Mouse (Mus musculus): Measurements from ENCODE around the gene Kcnc3. TPM values are rescaled to one million over a fixed set of nuclear protein-coding genes. Genes with fewer than 3 reads are reported as not detected.

Gene Kcnc3
- polyA plus RNA-seq, 1 experiment = 0.01 TPM

- no peaks in the 10 kb centered on the region for H3K27me3 ChIP-seq (ENCODE audit: control insufficient read depth)
- H3K9me3 ChIP-seq (ENCODE audit: control insufficient read depth, low read length) = peaks cover 18% of the 10 kb centered on the region
- peaks cover 51% of the 10 kb centered on the region for H3K36me3 ChIP-seq (ENCODE audit: control insufficient read depth)
- H3K4me1 ChIP-seq (ENCODE audit: control insufficient read depth) = peaks cover 57% of the 10 kb centered on the region
- no peak overlapping the region for H3K4me3 ChIP-seq (replicated peaks)
- TF ChIP-seq GATA1 (IDR thresholded peaks at IDR 0.05; ENCODE audit: low read length) (no peak), TAL1 (IDR thresholded peaks at IDR 0.05; ENCODE audit: low read length) (no peak)
Measured at GRCm38 (mm10) chr7:44551301-44551700, 39.2 kb upstream of the Kcnc3 start.

- no peak for TF ChIP-seq TAL1 (IDR thresholded peaks at IDR 0.05; ENCODE audit: low read length)
- no peak for TF ChIP-seq GATA1 (IDR thresholded peaks at IDR 0.05; ENCODE audit: low read length)
- no peak overlapping the region for H3K4me3 ChIP-seq (replicated peaks)
- H3K9me3 ChIP-seq (ENCODE audit: control insufficient read depth, low read length) = peaks cover 18% of the 10 kb centered on the region
- H3K4me1 ChIP-seq (ENCODE audit: control insufficient read depth) = peaks cover 53% of the 10 kb centered on the region
- H3K36me3 ChIP-seq (ENCODE audit: control insufficient read depth) = peaks cover 47% of the 10 kb centered on the region
- no peaks in the 10 kb centered on the region for H3K27me3 ChIP-seq (ENCODE audit: control insufficient read depth)
Measured at GRCm38 (mm10) chr7:44551731-44552130, 38.7 kb upstream of the Kcnc3 start.

GRCm38 (mm10) chr7:44552141-44552908 is 38.1 kb upstream of the Kcnc3 start:
- Histone ChIP-seq H3K4me1 (ENCODE audit: control insufficient read depth) (peaks cover 52% of the 10 kb centered on the region), H3K4me3 (replicated peaks) (peak overlapping the region; percentile 79), H3K27me3 (ENCODE audit: control insufficient read depth) (no peaks in the 10 kb centered on the region; the same call in 1 of the 2 replicates), H3K36me3 (ENCODE audit: control insufficient read depth) (peaks cover 42% of the 10 kb centered on the region), H3K9me3 (ENCODE audit: control insufficient read depth, low read length) (peaks cover 18% of the 10 kb centered on the region)
- TF ChIP-seq GATA1 (IDR thresholded peaks at IDR 0.05; ENCODE audit: low read length) = no peak
- no peak for TF ChIP-seq TAL1 (IDR thresholded peaks at IDR 0.05; ENCODE audit: low read length)

DNA sequence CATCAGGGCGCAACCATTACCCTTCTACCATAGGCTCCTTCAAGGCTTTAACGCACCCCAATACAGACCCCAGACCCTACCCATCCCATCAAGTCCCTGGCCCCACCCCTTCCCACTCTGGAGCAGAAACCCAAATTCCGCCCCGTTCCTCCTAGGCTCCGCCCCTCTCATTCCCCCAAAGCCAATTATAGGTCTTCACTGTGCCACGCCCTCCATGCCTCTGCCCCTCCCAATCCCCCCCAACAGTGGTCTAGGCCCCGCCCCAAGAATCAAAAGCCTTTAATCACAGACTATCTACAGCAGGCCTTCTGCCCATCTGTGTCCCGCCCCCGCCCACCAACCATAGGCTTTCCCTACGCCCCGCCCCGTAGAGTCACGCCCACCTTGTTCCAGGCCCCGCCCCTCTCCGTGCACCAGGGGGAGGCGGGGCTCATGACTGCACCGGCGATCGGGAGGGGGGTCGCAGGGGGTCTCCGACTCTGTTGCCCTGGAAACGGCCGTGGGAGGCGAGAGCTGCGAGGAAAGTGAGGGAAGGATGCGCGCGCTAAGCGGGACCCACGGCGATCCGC is 37.2 kb upstream of the Kcnc3 start:
- no peak for TF ChIP-seq TAL1 (IDR thresholded peaks at IDR 0.05; ENCODE audit: low read length)
- no peak for TF ChIP-seq GATA1 (IDR thresholded peaks at IDR 0.05; ENCODE audit: low read length)
- H3K36me3 ChIP-seq (ENCODE audit: control insufficient read depth) = peaks cover 38% of the 10 kb centered on the region
- no peaks in the 10 kb centered on the region; the same call in 1 of the 2 replicates for H3K27me3 ChIP-seq (ENCODE audit: control insufficient read depth)
- peaks cover 46% of the 10 kb centered on the region for H3K4me1 ChIP-seq (ENCODE audit: control insufficient read depth)
- H3K9me3 ChIP-seq (ENCODE audit: control insufficient read depth, low read length) = peaks cover 18% of the 10 kb centered on the region
- peak overlapping the region; percentile 79 for H3K4me3 ChIP-seq (replicated peaks)

GRCm38 (mm10) chr7:44553826-44554225 is 36.6 kb upstream of the Kcnc3 start, which contains the start of gene Nr1h2:
Nr1h2 (minus strand) TSS chr7:44553951.
- H3K4me3 ChIP-seq (replicated peaks) = peak within 1 kb of the TSS; percentile 79
- H3K9me3 ChIP-seq (ENCODE audit: control insufficient read depth, low read length) = peaks cover 18% of the 10 kb centered on the region
- peaks cover 38% of the 10 kb centered on the region for H3K36me3 ChIP-seq (ENCODE audit: control insufficient read depth)
- H3K4me1 ChIP-seq (ENCODE audit: control insufficient read depth) = peaks cover 40% of the 10 kb centered on the region
- TF ChIP-seq TAL1 (IDR thresholded peaks at IDR 0.05; ENCODE audit: low read length) (no peak), GATA1 (IDR thresholded peaks at IDR 0.05; ENCODE audit: low read length) (no peak)
- H3K27me3 ChIP-seq (ENCODE audit: control insufficient read depth) = no peaks in the 10 kb centered on the region; the same call in 1 of the 2 replicates

DNA sequence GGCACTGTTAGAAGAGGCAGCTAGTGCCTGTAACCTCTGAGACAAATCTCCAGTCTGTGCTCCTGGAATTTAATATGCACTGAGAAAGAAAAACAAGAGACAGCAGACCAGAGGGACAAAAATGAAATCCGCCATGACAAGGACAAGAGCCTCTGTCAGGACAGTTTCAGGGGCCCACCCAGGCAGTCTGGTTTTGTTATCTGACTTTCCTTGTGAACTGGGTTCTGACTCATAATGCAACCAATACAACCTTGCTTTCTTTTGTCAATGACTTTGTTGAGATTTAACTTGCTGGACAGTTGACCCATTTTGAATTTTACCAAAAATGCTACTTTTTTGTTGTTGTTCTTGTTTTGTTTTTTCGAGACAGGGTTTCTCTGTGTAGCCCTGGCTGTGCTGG is 32.8 kb upstream of the Kcnc3 start:
- Histone ChIP-seq H3K36me3 (ENCODE audit: control insufficient read depth) (peaks cover 4% of the 10 kb centered on the region), H3K4me1 (ENCODE audit: control insufficient read depth) (peaks cover 19% of the 10 kb centered on the region), H3K27me3 (ENCODE audit: control insufficient read depth) (no peaks in the 10 kb centered on the region; the same call in 1 of the 2 replicates), H3K9me3 (ENCODE audit: control insufficient read depth, low read length) (peaks cover 1% of the 10 kb centered on the region), H3K4me3 (replicated peaks) (no peak overlapping the region)
- no peak for TF ChIP-seq TAL1 (IDR thresholded peaks at IDR 0.05; ENCODE audit: low read length)
- no peak for TF ChIP-seq GATA1 (IDR thresholded peaks at IDR 0.05; ENCODE audit: low read length)

DNA sequence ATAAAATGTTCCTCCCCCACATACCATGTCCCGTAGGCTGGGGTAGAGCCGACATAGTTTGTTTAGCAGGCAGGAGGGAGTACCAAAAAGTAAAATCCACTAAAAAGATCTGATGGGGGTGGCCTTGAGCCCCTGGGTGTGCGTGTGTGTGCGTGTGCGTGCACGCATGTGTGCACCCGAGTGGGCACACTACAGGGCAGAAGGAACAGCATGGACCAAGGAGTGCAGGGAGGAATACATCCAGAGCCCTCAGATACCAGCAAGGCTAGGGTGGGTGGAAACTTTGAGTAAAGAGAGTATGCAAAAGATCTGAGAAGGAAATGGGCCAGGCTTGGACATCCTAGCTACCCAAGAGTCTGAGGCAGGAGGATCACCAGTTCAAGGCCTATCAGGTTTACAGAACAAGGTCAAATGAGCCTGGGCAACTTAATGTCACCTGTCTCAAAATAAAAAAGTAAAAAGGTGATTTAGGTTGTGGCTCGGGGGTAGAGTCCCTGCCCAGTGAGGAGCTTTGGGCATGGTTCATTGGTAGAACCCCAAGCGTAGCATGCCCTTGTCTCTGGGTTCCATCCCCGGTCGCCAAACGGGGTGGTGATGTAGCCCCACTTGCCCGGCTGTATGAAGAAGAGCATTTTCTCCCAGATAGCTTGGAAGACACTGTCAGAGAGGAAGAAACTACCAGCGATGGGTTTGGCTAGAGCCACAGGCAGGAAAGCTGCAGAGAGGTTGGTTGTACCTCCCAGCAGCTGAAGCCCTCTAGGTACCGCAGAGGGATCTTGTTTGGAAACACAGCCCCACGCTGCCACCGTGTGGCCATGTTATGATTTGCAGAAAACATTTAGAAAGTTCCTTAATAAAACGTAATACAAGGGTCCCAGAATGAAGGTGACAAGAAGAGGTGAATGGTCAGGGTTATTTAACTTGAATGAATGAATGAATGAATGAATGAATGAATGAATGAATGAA is 29.7 kb upstream of the Kcnc3 start:
- no peaks in the 10 kb centered on the region for H3K9me3 ChIP-seq (ENCODE audit: control insufficient read depth, low read length)
- no peak for TF ChIP-seq GATA1 (IDR thresholded peaks at IDR 0.05; ENCODE audit: low read length)
- TF ChIP-seq TAL1 (IDR thresholded peaks at IDR 0.05; ENCODE audit: low read length) = no peak
- H3K27me3 ChIP-seq (ENCODE audit: control insufficient read depth) = peaks cover 2% of the 10 kb centered on the region; the same call in 1 of the 2 replicates
- H3K36me3 ChIP-seq (ENCODE audit: control insufficient read depth) = no peaks in the 10 kb centered on the region
- no peak overlapping the region for H3K4me3 ChIP-seq (replicated peaks)
- H3K4me1 ChIP-seq (ENCODE audit: control insufficient read depth) = peaks cover 8% of the 10 kb centered on the region

GRCm38 (mm10) chr7:44563284-44563683 is 27.2 kb upstream of the Kcnc3 start:
- H3K4me3 ChIP-seq (replicated peaks) = no peak overlapping the region
- no peaks in the 10 kb centered on the region for H3K9me3 ChIP-seq (ENCODE audit: control insufficient read depth, low read length)
- H3K4me1 ChIP-seq (ENCODE audit: control insufficient read depth) = no peaks in the 10 kb centered on the region
- TF ChIP-seq TAL1 (IDR thresholded peaks at IDR 0.05; ENCODE audit: low read length) (no peak), GATA1 (IDR thresholded peaks at IDR 0.05; ENCODE audit: low read length) (no peak)
- H3K27me3 ChIP-seq (ENCODE audit: control insufficient read depth) = 0 out of 2 replicates have a peak, but pooled peaks cover 3% of the 10 kb centered on the region
- H3K36me3 ChIP-seq (ENCODE audit: control insufficient read depth) = no peaks in the 10 kb centered on the region
